Mouse (Mus musculus): ENCODE results near the gene Sh3tc1. TPM values are rescaled to one million over a fixed set of nuclear protein-coding genes. Genes with fewer than 3 reads are reported as not detected.

The Sh3tc1 gene
- total RNA-seq, 2 experiments from 2014 or later: 4.1 to 5.5 TPM

DNA sequence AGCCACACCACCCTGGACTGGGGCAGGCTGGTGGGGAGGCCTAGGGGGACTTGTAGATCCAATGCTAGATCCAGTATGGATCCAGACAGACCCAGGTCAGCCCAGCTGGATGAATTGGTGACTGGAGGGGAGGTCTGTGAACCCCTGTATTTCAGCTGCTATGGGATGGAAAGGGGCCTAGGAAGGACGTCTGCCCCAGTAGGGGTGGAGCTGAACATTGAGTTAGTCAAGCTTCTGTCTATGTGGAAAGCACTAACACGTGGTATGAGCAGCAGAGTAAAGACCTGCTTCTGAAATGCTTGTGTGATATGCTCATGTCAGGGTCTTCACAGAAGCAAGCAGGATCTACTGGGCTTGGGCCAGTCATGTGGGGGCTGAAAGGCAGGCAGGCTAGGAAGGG lies 91.6 kb downstream of the Sh3tc1 start:
- ATAC-seq (replicated peaks; ENCODE audit: poor library complexity): no peak

DNA sequence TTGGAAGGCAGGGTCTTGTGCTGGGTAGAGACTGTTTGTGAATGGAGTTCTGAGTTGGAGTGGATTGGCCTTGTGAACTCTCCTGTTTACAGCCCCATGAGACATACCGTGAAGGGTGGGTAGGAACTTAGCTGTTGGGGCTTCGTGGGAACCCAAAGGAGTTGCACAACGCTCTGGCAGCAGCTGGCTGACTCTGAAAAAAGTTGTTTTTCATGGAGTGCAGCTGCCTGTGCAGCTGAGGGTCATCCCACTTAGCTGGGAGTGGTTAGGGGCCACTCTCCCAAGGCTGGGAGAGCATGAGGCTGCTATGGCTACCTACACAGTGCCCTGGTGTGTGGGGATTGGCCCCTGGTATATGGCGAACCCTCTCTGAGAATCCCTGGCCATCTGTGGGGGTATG lies 92.2 kb downstream of the Sh3tc1 start:
- ATAC-seq (replicated peaks; ENCODE audit: poor library complexity): 0 out of 2 replicates have a peak, but pooled peaks have one; percentile 6

Other genes with a start within 250 kb of the Sh3tc1 start
- gene Cpz, start 214.3 kb downstream of the Sh3tc1 start, total RNA-seq (2015): not detected in 2 replicates
- gene Cpz, start 214.3 kb downstream of the Sh3tc1 start, total RNA-seq (2017): not detected in 2 replicates
- 6.2 and 8.4 TPM in 2 replicates for gene Trmt44, start 164.9 kb downstream of the Sh3tc1 start, total RNA-seq (2015)
- 6.3 and 7.5 TPM in 2 replicates for gene Trmt44, start 164.9 kb downstream of the Sh3tc1 start, total RNA-seq (2017)
- gene Acox3, start 156.9 kb downstream of the Sh3tc1 start, total RNA-seq (2015): 19.0 and 24.9 TPM in 2 replicates
- gene Acox3, start 156.9 kb downstream of the Sh3tc1 start, total RNA-seq (2017): 26.7 and 29.6 TPM in 2 replicates
- gene Htra3, start 60.2 kb downstream of the Sh3tc1 start, total RNA-seq (2015): not detected in 2 replicates
- gene Htra3, start 60.2 kb downstream of the Sh3tc1 start, total RNA-seq (2017): not detected in 2 replicates
- gene Ablim2, start 17.9 kb upstream of the Sh3tc1 start, total RNA-seq (2015): 0.59 TPM in 1 of 2 replicates, not detected in the other
- gene Ablim2, start 17.9 kb upstream of the Sh3tc1 start, total RNA-seq (2017): 0.14 TPM in 1 of 2 replicates, not detected in the other
- gene Afap1, start 153.3 kb upstream of the Sh3tc1 start, total RNA-seq (2015): 27.9 and 31.9 TPM in 2 replicates
- gene Afap1, start 153.3 kb upstream of the Sh3tc1 start, total RNA-seq (2017): 15.5 and 16.8 TPM in 2 replicates

Data from megakaryocyte progenitor cell, adult 5-6 weeks (primary cell).